Mouse (Mus musculus) layer of hippocampus, adult 18-20 months (tissue): Measurements from ENCODE around the gene Rbl1. TPM values are rescaled to one million over a fixed set of nuclear protein-coding genes. Genes with fewer than 3 reads are reported as not detected.

Source experiments
- total RNA-seq, 2 experiments: library from RNA; stranded (reverse); gene quantifications; 2 replicates each; pipeline ENCODE4 v1.2.3; 2021

Rbl1 gene
- total RNA-seq, 2 experiments from 2014 or later: 1.1 to 1.9 TPM

Other genes starting within 250 kb of the Rbl1 start
- 100 to 1,000 TPM; 416 to 432 TPM for gene Ndrg3, start 212.5 kb downstream of the Rbl1 start, total RNA-seq
- gene Dsn1, start 197.4 kb downstream of the Rbl1 start, total RNA-seq: 1 to 10 TPM; 2.7 to 4.3 TPM
- 10 to 100 TPM; 32.4 to 34.1 TPM for gene Soga1, start 125.3 kb downstream of the Rbl1 start, total RNA-seq
- gene Tldc2, start 117.5 kb downstream of the Rbl1 start, total RNA-seq: not detected
- gene Samhd1, start 69.3 kb downstream of the Rbl1 start, total RNA-seq: 10 to 100 TPM; 11.9 to 12.1 TPM
- gene Rpn2, start 74.5 kb upstream of the Rbl1 start, total RNA-seq: 100 to 1,000 TPM; 137 to 145 TPM
- 1 to 10 TPM; 1.1 to 1.4 TPM for gene Mroh8, start 75.0 kb upstream of the Rbl1 start, total RNA-seq
- not detected for gene Ghrh, start 143.0 kb upstream of the Rbl1 start, total RNA-seq
- 10 to 100 TPM; 55.5 to 57.0 TPM for gene Manbal, start 163.1 kb upstream of the Rbl1 start, total RNA-seq
- 100 to 1,000 TPM; 156 to 157 TPM for gene Src, start 213.9 kb upstream of the Rbl1 start, total RNA-seq